ENCODE assay signal across 8 mouse cellular contexts in genomic region chr1:22805726-22806625, GRCm38 (mm10). TPM values are rescaled to one million over a fixed set of nuclear protein-coding genes. Genes with fewer than 3 reads are reported as not detected.
DNase-seq lines count a peak whose midpoint lies in the region; ATAC-seq and TF ChIP-seq lines count a peak whose summit lies in the region.

Gene Rims1, minus strand, starts transcription at chr1:22805994.

- no peak for TF ChIP-seq POLR2A in ES-Bruce4 (IDR thresholded peaks at IDR 0.05; ENCODE audit: insufficient read depth, low read length)
- no peak for TF ChIP-seq POLR2A in bone marrow macrophage, adult 2 months (IDR thresholded peaks at IDR 0.05; ENCODE audit: borderline replicate concordance, low read depth, low read length)

- H3K27me3 ChIP-seq in ES-Bruce4 (ENCODE audit: control insufficient read depth, insufficient read depth, low read length, poor library complexity, severe bottlenecking), result peaks cover 6% of the 10 kb centered on the region
- peaks cover 7% of the 10 kb centered on the region; the same call in 1 of the 2 replicates for H3K27me3 ChIP-seq in embryonic facial prominence, embryonic 15.5 days
- peaks cover 7% of the 10 kb centered on the region for H3K27me3 ChIP-seq in heart, embryonic 14.5 days (ENCODE audit: control insufficient read depth, insufficient read depth, low read length)

- no peak within 1 kb of the TSS for H3K27ac ChIP-seq in ES-Bruce4 (ENCODE audit: insufficient read depth, low read length)
- no peak within 1 kb of the TSS for H3K27ac ChIP-seq in bone marrow macrophage, adult 2 months (ENCODE audit: insufficient read depth, low read depth, low read length)
- H3K27ac ChIP-seq in embryonic facial prominence, embryonic 15.5 days (replicated peaks), result no peak within 1 kb of the TSS
- no peak within 1 kb of the TSS for H3K27ac ChIP-seq in heart, embryonic 14.5 days (replicated peaks in 1 of 2; ENCODE audit: control insufficient read depth in 1 of 2, insufficient read depth in 1 of 2, low read depth in 2 of 2, low read length in 2 of 2)
- peak within 1 kb of the TSS; percentile 92 for H3K27ac ChIP-seq in layer of hippocampus, adult 2 months

- peak; percentile 68 to 71 for DNase-seq in layer of hippocampus, adult 2 months (ENCODE audit: low spot score in 2 of 2)
- peak; percentile 7 to 10 for DNase-seq in lung, adult 18-20 months
- DNase-seq in ovary, postnatal 10 days (ENCODE audit: low spot score), result peak; percentile 10
- DNase-seq in spleen, postnatal 14 days (ENCODE audit: low spot score in 2 of 2), result no peak

- no peak for TF ChIP-seq CTCF in ES-Bruce4 (IDR thresholded peaks at IDR 0.05; ENCODE audit: low read depth, low read length)
- no peak for TF ChIP-seq CTCF in bone marrow macrophage, adult 2 months (IDR thresholded peaks at IDR 0.05; ENCODE audit: low read depth, low read length)
- TF ChIP-seq CTCF in layer of hippocampus, adult 2 months (conservative IDR thresholded peaks at IDR 0.05), result no peak

- H3K9me3 ChIP-seq in ES-Bruce4 (replicated peaks; ENCODE audit: control insufficient read depth, insufficient read depth, low read length, poor library complexity, severe bottlenecking), result no peaks in the 10 kb centered on the region
- no peaks in the 10 kb centered on the region for H3K9me3 ChIP-seq in embryonic facial prominence, embryonic 15.5 days (replicated peaks)
- no peaks in the 10 kb centered on the region for H3K9me3 ChIP-seq in heart, embryonic 14.5 days (ENCODE audit: control insufficient read depth, low read length)

- H3K4me2 ChIP-seq in embryonic facial prominence, embryonic 15.5 days (replicated peaks), result peak within 1 kb of the TSS; percentile 95
- peak within 1 kb of the TSS; percentile 97 for H3K4me2 ChIP-seq in heart, embryonic 14.5 days (ENCODE audit: low read length)

- no peaks in the 10 kb centered on the region for H3K4me1 ChIP-seq in ES-Bruce4 (ENCODE audit: control insufficient read depth, insufficient read depth, low read length)
- no peaks in the 10 kb centered on the region for H3K4me1 ChIP-seq in bone marrow macrophage, adult 2 months (ENCODE audit: control insufficient read depth, insufficient read depth, low read length)
- peaks cover 10% of the 10 kb centered on the region for H3K4me1 ChIP-seq in embryonic facial prominence, embryonic 15.5 days
- peaks cover 0 to 4% of the 10 kb centered on the region in 2 experiments; a peak in 3 of 4 replicates for H3K4me1 ChIP-seq in heart, embryonic 14.5 days (ENCODE audit: control insufficient read depth in 2 of 2, insufficient read depth in 2 of 2, low read length in 2 of 2)

- no peaks in the 10 kb centered on the region for H3K36me3 ChIP-seq in ES-Bruce4 (ENCODE audit: control insufficient read depth, insufficient read depth, low read length, poor library complexity, severe bottlenecking)
- no peaks in the 10 kb centered on the region for H3K36me3 ChIP-seq in embryonic facial prominence, embryonic 15.5 days
- no peaks in the 10 kb centered on the region for H3K36me3 ChIP-seq in heart, embryonic 14.5 days (ENCODE audit: control insufficient read depth, insufficient read depth, low read length)

- TF ChIP-seq EP300 in ES-Bruce4 (IDR thresholded peaks at IDR 0.05; ENCODE audit: insufficient read depth, low read depth, low read length), result no peak

- ATAC-seq in embryonic facial prominence, embryonic 15.5 days (ENCODE audit: insufficient number of reproducible peaks, low FRiP score, low TSS enrichment, low read depth), result peak; percentile 87
- peak; percentile 69; the same call in 1 of the 2 replicates for ATAC-seq in heart, embryonic 14.5 days (ENCODE audit: insufficient number of reproducible peaks, insufficient read depth, low FRiP score, low read depth)

- H3K9ac ChIP-seq in ES-Bruce4 (ENCODE audit: low read depth, poor library complexity, severe bottlenecking), result peak within 1 kb of the TSS; percentile 46
- peak within 1 kb of the TSS; percentile 47 for H3K9ac ChIP-seq in embryonic facial prominence, embryonic 15.5 days
- H3K9ac ChIP-seq in heart, embryonic 14.5 days (ENCODE audit: low read length), result peak within 1 kb of the TSS; percentile 70

- under 1% methylated on average over 66 of the region's 76 CpGs for WGBS in embryonic facial prominence, embryonic 15.5 days
- WGBS in heart, embryonic 14.5 days, result 1% methylated on average over 63 of the region's 76 CpGs

- peak within 1 kb of the TSS; percentile 61 for H3K4me3 ChIP-seq in ES-Bruce4 (ENCODE audit: low read depth, low read length)
- peak within 1 kb of the TSS; percentile 32 for H3K4me3 ChIP-seq in bone marrow macrophage, adult 2 months (ENCODE audit: insufficient read depth, low read length)
- peak within 1 kb of the TSS; percentile 66 for H3K4me3 ChIP-seq in embryonic facial prominence, embryonic 15.5 days (replicated peaks)
- peak within 1 kb of the TSS; percentile 59 to 63 for H3K4me3 ChIP-seq in heart, embryonic 14.5 days (ENCODE audit: control insufficient read depth in 1 of 2, insufficient read depth in 1 of 2, low read depth in 1 of 2, low read length in 2 of 2)
- H3K4me3 ChIP-seq in layer of hippocampus, adult 2 months, result peak within 1 kb of the TSS; percentile 68

RNA-seq across cellular contexts. Expression of gene Rims1, which starts in this region (rescaled TPM):
- polyA plus RNA-seq in ES-Bruce4 (2011; ENCODE audit: insufficient read depth, insufficient read length, low read depth, missing spikeins), result 7.6 and 8.7 TPM in 2 replicates
- polyA plus RNA-seq in bone marrow macrophage, adult 2 months (2012; ENCODE audit: insufficient read depth, insufficient read length, missing spikeins), result not detected in 2 replicates
- polyA plus RNA-seq in embryonic facial prominence, embryonic 15.5 days (2015; fragmentation: Nextera tagmentation; extraction: Ambion mirVana), result 1.9 TPM in 2 replicates
- polyA plus RNA-seq in heart, embryonic 14.5 days (2014; fragmentation: Nextera tagmentation; extraction: Ambion mirVana), result 2.0 and 2.2 TPM in 2 replicates
- total RNA-seq in layer of hippocampus, adult 2 months (2021), result 100 to 1,000 TPM; 249 to 273 TPM

Comparison
In these comparisons a context has a peak if more than half of its experiments do, and no peak if none do; other contexts are left out.
1. DNase-seq: peak in layer of hippocampus, adult 2 months (2 of 2), lung, adult 18-20 months (2 of 2) and ovary, postnatal 10 days (single experiment); none in spleen, postnatal 14 days (0 of 2).
2. Peak in every context shown above with its lines, with median percentiles within 50 percentile points of each other: H3K4me3 ChIP-seq and H3K9ac ChIP-seq.